Mouse (Mus musculus) left cerebral cortex, postnatal 25 days (tissue): ENCODE measurements around the gene Ace3. TPM values are rescaled to one million over a fixed set of nuclear protein-coding genes. Genes with fewer than 3 reads are reported as not detected.

ENCODE experiments used
- DNase-seq, 2 experiments: peaks; one replicate each; pipeline ENCODE4 v3.0.0; 2022; ENCODE audit warnings: low spot score in 2 of 2, mixed read lengths in 1 of 2
- intact Hi-C: fragments of 180-260 bp; cut with DNase I; formaldehyde crosslinking; loops from one replicate; pipeline ENCODE4 v1.15.1; 2025
- total RNA-seq, 2 experiments: library from RNA; stranded (reverse); gene quantifications; 2 replicates each; pipeline ENCODE4 v1.2.3; 2021

Gene Ace3
- total RNA-seq, 2 experiments from 2014 or later: not detected

GRCm38 (mm10) chr11:106033491-106033919 is 39.0 kb downstream of the Ace3 start:
- intact Hi-C loops: no loop called here
- no peak for DNase-seq

GRCm38 (mm10) chr11:106034986-106035385 is 40.5 kb downstream of the Ace3 start:
- no peak for DNase-seq
- intact Hi-C loops: no loop called here

GRCm38 (mm10) chr11:106036548-106037417 is 42.3 kb downstream of the Ace3 start, which contains the start of gene Dcaf7:
Dcaf7 (plus strand) TSS chr11:106036872.
- intact Hi-C loops: no loop called here
- DNase-seq: peak; percentile 98 to 99

GRCm38 (mm10) chr11:106037418-106037751 is 42.9 kb downstream of the Ace3 start:
- intact Hi-C loops: no loop called here
- DNase-seq: peak; percentile 78 to 91

GRCm38 (mm10) chr11:106044349-106044748 is 49.9 kb downstream of the Ace3 start:
- intact Hi-C loops: no loop called here
- DNase-seq: no peak

- DNase-seq: no peak
- intact Hi-C loops: no loop called here
These were observed 50.8 kb downstream of the Ace3 start for GRCm38 (mm10) chr11:106045256-106045655.

- intact Hi-C loops: no loop called here
- DNase-seq: no peak
These were observed 51.3 kb downstream of the Ace3 start for GRCm38 (mm10) chr11:106045780-106046179.

- intact Hi-C loops: no loop called here
- no peak for DNase-seq
These were observed 52.1 kb downstream of the Ace3 start for GRCm38 (mm10) chr11:106046584-106046983.

GRCm38 (mm10) chr11:106053921-106054320 is 59.4 kb downstream of the Ace3 start:
- no peak for DNase-seq
- intact Hi-C loops: no loop called here

- intact Hi-C loops: no loop called here
- no peak for DNase-seq
These were observed 60.1 kb downstream of the Ace3 start for GRCm38 (mm10) chr11:106054600-106054999.

Other genes starting within 250 kb of the Ace3 start
- gene Cyb561, start 41.3 kb upstream of the Ace3 start, total RNA-seq: 10 to 100 TPM; 85.8 to 88.9 TPM
- gene Ace, start 26.7 kb upstream of the Ace3 start, total RNA-seq: 10 to 100 TPM; 10.9 to 12.2 TPM
- gene Kcnh6, start 13.4 kb downstream of the Ace3 start, total RNA-seq: 1 to 10 TPM; 1.6 to 2.0 TPM
- gene Dcaf7, start 42.2 kb downstream of the Ace3 start, total RNA-seq: 100 to 1,000 TPM; 152 to 168 TPM
- 10 to 100 TPM; 18.0 to 18.6 TPM for gene Taco1, start 71.4 kb downstream of the Ace3 start, total RNA-seq
- 10 to 100 TPM; 25.1 to 29.5 TPM for gene Map3k3, start 89.9 kb downstream of the Ace3 start, total RNA-seq
- not detected for gene Gm10840, start 166.2 kb downstream of the Ace3 start, total RNA-seq
- gene Limd2, start 166.2 kb downstream of the Ace3 start, total RNA-seq: 100 to 1,000 TPM; 101 to 103 TPM
- gene Strada, start 207.5 kb downstream of the Ace3 start, total RNA-seq: 10 to 100 TPM; 24.8 to 25.5 TPM
- 10 to 100 TPM; 79.9 to 83.7 TPM for gene Ccdc47, start 221.7 kb downstream of the Ace3 start, total RNA-seq
- gene Ddx42, start 222.3 kb downstream of the Ace3 start, total RNA-seq: 10 to 100 TPM; 64.1 to 68.2 TPM